Mouse (Mus musculus): ENCODE measurements around the gene Arl4d. TPM values are rescaled to one million over a fixed set of nuclear protein-coding genes. Genes with fewer than 3 reads are reported as not detected.
"Not testable (repeated sequence)": the region's sequence is repeated elsewhere in the genome, so short reads cannot be mapped to it uniquely, and the experiment has no call there.

Gene Arl4d
- polyA plus RNA-seq, 1 experiment, result 5.0 TPM

GRCm38 (mm10) chr11:101642931-101643330, 22.4 kb upstream of the Arl4d start:
- TF ChIP-seq POLR2A (IDR thresholded peaks at IDR 0.05; ENCODE audit: control insufficient read depth, extremely low read depth, insufficient read depth, low read length, poor library complexity), result no peak
- TF ChIP-seq CTCF (IDR thresholded peaks at IDR 0.05; ENCODE audit: borderline replicate concordance, control insufficient read depth, extremely low read depth, insufficient read depth, low read length, poor library complexity), result no peak
- Histone ChIP-seq H3K4me1 (replicated peaks; ENCODE audit: control insufficient read depth, insufficient read depth, low read length) (peaks cover 4% of the 10 kb centered on the region), H3K36me3 (ENCODE audit: control insufficient read depth, insufficient read depth, low read length) (no peaks in the 10 kb centered on the region), H3K27me3 (ENCODE audit: control insufficient read depth, insufficient read depth, low read length) (no peaks in the 10 kb centered on the region), H3K27ac (ENCODE audit: control insufficient read depth, insufficient read depth, low read length) (no peak overlapping the region), H3K4me3 (ENCODE audit: control insufficient read depth, insufficient read depth, low read length) (no peak overlapping the region)
- DNase-seq, result no peak
- WGBS, result 40% methylated on average over 5 of the region's 5 CpGs

GRCm38 (mm10) chr11:101644591-101644990, 20.8 kb upstream of the Arl4d start:
- no peaks in the 10 kb centered on the region for H3K36me3 ChIP-seq (ENCODE audit: control insufficient read depth, insufficient read depth, low read length)
- TF ChIP-seq POLR2A (IDR thresholded peaks at IDR 0.05; ENCODE audit: control insufficient read depth, extremely low read depth, insufficient read depth, low read length, poor library complexity), result no peak
- no peak for TF ChIP-seq CTCF (IDR thresholded peaks at IDR 0.05; ENCODE audit: borderline replicate concordance, control insufficient read depth, extremely low read depth, insufficient read depth, low read length, poor library complexity)
- DNase-seq, result no peak
- H3K27me3 ChIP-seq (ENCODE audit: control insufficient read depth, insufficient read depth, low read length), result no peaks in the 10 kb centered on the region
- H3K27ac ChIP-seq (ENCODE audit: control insufficient read depth, insufficient read depth, low read length), result no peak overlapping the region
- H3K4me1 ChIP-seq (replicated peaks; ENCODE audit: control insufficient read depth, insufficient read depth, low read length), result peaks cover 4% of the 10 kb centered on the region
- no peak overlapping the region for H3K4me3 ChIP-seq (ENCODE audit: control insufficient read depth, insufficient read depth, low read length)
- 61% methylated on average over 3 of the region's 3 CpGs for WGBS

- H3K4me3 ChIP-seq (ENCODE audit: control insufficient read depth, insufficient read depth, low read length); H3K27ac ChIP-seq (ENCODE audit: control insufficient read depth, insufficient read depth, low read length); H3K27me3 ChIP-seq (ENCODE audit: control insufficient read depth, insufficient read depth, low read length); H3K4me1 ChIP-seq (replicated peaks; ENCODE audit: control insufficient read depth, insufficient read depth, low read length); DNase-seq; H3K36me3 ChIP-seq (ENCODE audit: control insufficient read depth, insufficient read depth, low read length): not testable (repeated sequence)
- WGBS, result 2% methylated on average over 4 of the region's 4 CpGs
Measured at GRCm38 (mm10) chr11:101645043-101645410, 20.3 kb upstream of the Arl4d start.

- H3K27me3 ChIP-seq (ENCODE audit: control insufficient read depth, insufficient read depth, low read length); H3K4me1 ChIP-seq (replicated peaks; ENCODE audit: control insufficient read depth, insufficient read depth, low read length); DNase-seq; H3K36me3 ChIP-seq (ENCODE audit: control insufficient read depth, insufficient read depth, low read length); H3K27ac ChIP-seq (ENCODE audit: control insufficient read depth, insufficient read depth, low read length): not testable (repeated sequence)
- under 1% methylated on average over 45 of the region's 56 CpGs for WGBS
- H3K4me3 ChIP-seq (ENCODE audit: control insufficient read depth, insufficient read depth, low read length), result peak overlapping the region; percentile 45
Measured at GRCm38 (mm10) chr11:101645411-101646282, 19.7 kb upstream of the Arl4d start.

GRCm38 (mm10) chr11:101646283-101646794, 19.0 kb upstream of the Arl4d start:
- H3K36me3 ChIP-seq (ENCODE audit: control insufficient read depth, insufficient read depth, low read length); H3K27me3 ChIP-seq (ENCODE audit: control insufficient read depth, insufficient read depth, low read length); H3K27ac ChIP-seq (ENCODE audit: control insufficient read depth, insufficient read depth, low read length); H3K4me1 ChIP-seq (replicated peaks; ENCODE audit: control insufficient read depth, insufficient read depth, low read length): not testable (repeated sequence)
- peak; percentile 37 for DNase-seq
- peak overlapping the region; percentile 45 for H3K4me3 ChIP-seq (ENCODE audit: control insufficient read depth, insufficient read depth, low read length)
- 24% methylated on average over 16 of the region's 16 CpGs for WGBS

- not testable (repeated sequence) for H3K4me3 ChIP-seq (ENCODE audit: control insufficient read depth, insufficient read depth, low read length); DNase-seq; H3K27ac ChIP-seq (ENCODE audit: control insufficient read depth, insufficient read depth, low read length); H3K4me1 ChIP-seq (replicated peaks; ENCODE audit: control insufficient read depth, insufficient read depth, low read length); H3K36me3 ChIP-seq (ENCODE audit: control insufficient read depth, insufficient read depth, low read length); H3K27me3 ChIP-seq (ENCODE audit: control insufficient read depth, insufficient read depth, low read length)
- 95% methylated on average over 10 of the region's 10 CpGs for WGBS
Measured at GRCm38 (mm10) chr11:101647093-101647492, 18.2 kb upstream of the Arl4d start.

- no peak for DNase-seq
- Histone ChIP-seq H3K36me3 (ENCODE audit: control insufficient read depth, insufficient read depth, low read length) (no peaks in the 10 kb centered on the region), H3K27me3 (ENCODE audit: control insufficient read depth, insufficient read depth, low read length) (no peaks in the 10 kb centered on the region), H3K4me1 (replicated peaks; ENCODE audit: control insufficient read depth, insufficient read depth, low read length) (peaks cover 4% of the 10 kb centered on the region), H3K4me3 (ENCODE audit: control insufficient read depth, insufficient read depth, low read length) (no peak overlapping the region), H3K27ac (ENCODE audit: control insufficient read depth, insufficient read depth, low read length) (no peak overlapping the region)
- WGBS, result 98% methylated on average over 4 of the region's 4 CpGs
- TF ChIP-seq CTCF (IDR thresholded peaks at IDR 0.05; ENCODE audit: borderline replicate concordance, control insufficient read depth, extremely low read depth, insufficient read depth, low read length, poor library complexity), result no peak
Measured at GRCm38 (mm10) chr11:101656356-101656755, 9.0 kb upstream of the Arl4d start.

Measured in thymus, adult 2 months (tissue).